Mouse (Mus musculus): Measurements from ENCODE around the gene Focad. TPM values are rescaled to one million over a fixed set of nuclear protein-coding genes. Genes with fewer than 3 reads are reported as not detected.

Gene Focad
- polyA plus RNA-seq, 1 experiment = 4.5 TPM

GRCm38 (mm10) chr4:88276058-88276734 is 181.8 kb downstream of the Focad start:
- WGBS = 83% methylated on average over 4 of the region's 4 CpGs
- DNase-seq (ENCODE audit: low read depth, low spot score) = no peak

DNA sequence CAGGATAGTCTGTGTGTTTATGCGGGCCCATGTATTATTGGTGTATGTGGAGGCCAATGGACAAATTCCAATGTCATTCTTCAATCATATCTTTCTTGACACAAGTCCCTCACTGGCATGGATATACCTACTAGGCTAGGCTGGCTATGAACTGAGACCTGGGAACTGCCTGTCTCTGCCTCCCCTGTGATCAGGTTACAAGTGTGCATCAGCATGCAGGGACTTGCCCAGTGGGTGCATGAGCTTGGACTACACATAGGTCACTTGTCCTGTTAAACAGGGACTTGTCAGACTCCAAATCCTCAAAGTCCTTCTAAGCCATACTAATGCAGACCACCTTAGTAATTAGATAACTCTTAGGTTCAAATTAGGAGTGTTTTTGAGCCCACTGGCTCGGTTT is 184.1 kb downstream of the Focad start:
- DNase-seq (ENCODE audit: low read depth, low spot score) = no peak
- WGBS = 93% methylated on average over 2 of the region's 2 CpGs

DNA sequence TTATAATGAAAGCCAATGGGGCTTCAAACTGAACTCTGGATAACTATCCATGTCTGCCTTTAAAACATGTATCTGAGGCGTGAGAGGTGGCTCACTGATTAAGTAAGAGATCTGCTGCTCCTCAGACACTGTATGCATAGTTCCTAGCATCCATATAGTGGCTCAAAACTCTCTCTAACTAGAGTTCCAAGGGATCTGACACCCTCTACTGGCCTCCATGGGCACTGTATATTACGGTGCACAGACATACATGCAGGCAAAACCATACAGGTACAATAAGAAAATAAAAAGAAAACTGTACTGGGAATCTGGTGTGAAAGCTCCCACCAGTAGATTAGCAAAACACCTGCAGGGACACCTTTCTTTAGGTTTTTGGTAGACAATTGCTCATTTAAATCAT is 186.1 kb downstream of the Focad start:
- no peak for DNase-seq (ENCODE audit: low read depth, low spot score)
- WGBS = 97% methylated on average over 2 of the region's 2 CpGs

DNA sequence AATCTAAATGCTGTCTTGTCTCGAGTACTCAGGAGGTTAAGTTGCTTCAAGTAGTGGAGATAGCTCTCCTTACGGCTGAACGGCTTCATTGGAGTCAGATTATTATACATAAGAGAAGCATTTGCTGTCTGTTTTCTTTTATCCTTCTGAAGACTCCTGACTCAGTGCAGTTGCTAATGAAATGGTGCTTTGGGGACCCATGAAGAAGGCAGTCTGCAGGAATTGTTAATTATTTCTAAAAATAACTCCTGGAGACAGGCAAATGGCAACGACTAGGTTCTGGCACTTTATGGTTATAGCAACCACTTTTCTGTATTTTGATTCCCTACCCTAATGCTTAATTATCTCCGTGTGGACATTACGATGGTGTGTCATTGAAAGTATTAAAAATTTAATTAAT is 201.1 kb downstream of the Focad start:
- DNase-seq (ENCODE audit: low read depth, low spot score) = no peak
- WGBS = 79% methylated on average over 6 of the region's 6 CpGs

DNA sequence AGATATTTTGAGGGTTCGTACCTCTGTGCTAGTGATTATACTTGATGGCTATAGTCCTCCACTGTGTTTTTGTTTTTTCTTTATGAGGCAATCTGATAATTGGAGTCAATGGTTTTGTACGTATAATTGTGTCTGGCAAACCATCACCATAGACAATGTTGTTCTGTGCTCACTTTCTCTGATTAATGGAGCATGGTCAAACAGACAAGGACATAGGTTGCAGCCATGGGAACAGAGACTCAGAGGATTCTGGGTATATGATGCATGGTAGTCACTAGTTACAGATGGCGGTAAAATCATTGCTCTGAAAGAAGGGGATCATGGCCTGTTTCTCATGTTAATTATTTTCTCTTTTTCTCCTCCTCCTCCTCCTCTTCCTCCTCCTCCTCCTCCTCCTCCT is 205.1 kb downstream of the Focad start:
- DNase-seq (ENCODE audit: low read depth, low spot score) = no peak
- WGBS = 89% methylated on average over 3 of the region's 3 CpGs

DNA sequence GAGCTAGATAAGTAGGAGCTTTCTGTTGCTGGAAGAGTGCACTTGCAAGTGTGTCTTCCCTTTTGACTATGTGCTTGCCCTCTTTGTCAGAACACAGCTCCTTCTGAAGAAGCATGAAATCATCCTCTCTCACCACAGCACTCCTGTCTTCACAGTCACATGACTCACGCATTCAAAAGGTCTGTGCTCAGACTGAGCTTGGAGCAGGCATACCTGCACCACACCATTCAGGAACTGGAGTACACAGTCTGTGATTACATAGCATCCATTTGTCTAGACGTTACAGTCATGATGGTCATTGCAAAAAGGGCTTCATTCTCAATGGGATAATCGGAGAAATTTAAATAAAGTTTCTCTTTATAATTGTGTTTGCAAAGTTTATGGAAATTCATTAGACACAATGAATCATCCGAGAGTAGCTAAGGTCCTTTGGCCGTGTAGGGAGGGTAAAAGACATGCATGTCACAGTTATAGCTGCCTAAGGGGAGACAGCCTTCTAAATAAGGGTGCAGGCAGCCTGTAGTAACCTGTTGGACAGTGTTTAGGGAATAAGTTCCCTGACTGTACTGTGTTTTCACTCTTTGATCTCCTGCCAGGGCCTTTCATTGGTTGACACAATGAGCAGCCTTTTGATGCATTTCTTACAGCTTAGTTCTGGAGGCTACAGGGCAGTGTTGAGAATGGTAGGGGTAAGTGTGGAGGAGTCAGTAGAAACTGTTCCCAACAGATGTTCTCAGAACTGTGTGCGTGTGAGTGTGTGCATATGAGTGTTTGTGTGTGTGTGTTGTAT is 206.6 kb downstream of the Focad start:
- 73% methylated on average over 6 of the region's 6 CpGs for WGBS
- no peak for DNase-seq (ENCODE audit: low read depth, low spot score)

DNA sequence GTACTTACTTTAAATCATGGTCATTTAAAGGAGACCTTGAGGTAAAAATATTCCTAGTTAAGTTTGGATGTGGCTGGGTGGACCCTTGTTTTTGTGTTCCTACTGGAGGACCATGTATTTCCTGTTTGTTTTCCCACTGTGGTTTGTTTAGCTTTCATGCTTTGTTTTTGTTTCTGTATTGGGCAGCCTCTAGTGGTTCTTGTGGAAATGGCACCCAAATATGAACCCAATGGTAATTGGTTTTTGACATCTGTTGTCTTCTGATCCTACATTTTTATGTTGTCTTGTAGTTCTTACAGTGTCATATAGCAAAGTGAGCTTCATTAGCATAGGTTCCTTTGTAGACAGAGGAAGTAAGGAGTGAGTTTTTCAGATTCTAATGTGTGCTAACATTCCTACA is 207.9 kb downstream of the Focad start:
- no peak for DNase-seq (ENCODE audit: low read depth, low spot score)

DNA sequence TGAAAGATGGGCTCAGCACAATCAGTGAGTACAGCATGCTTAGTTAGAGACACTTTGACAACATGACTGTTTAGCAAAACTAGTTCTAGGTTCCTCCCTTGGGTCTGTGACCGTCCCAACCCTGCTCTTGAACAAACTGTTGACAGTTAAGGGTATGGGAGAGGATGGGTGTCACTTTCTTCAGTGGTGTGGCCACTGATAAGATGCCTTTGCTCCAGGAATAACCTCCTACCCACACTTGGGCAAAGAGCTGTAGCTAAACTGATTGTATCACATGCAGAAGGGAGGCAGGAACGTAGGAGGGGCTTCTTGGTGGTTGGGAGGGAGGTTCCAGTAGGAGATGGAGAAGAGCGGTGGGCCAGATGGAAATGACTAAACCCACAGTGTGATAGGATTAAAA is 213.3 kb downstream of the Focad start:
- 95% methylated on average over 3 of the region's 3 CpGs for WGBS
- no peak for DNase-seq (ENCODE audit: low read depth, low spot score)

- DNase-seq (ENCODE audit: low read depth, low spot score) = no peak
- WGBS = 90% methylated on average over 10 of the region's 10 CpGs
These were observed 214.1 kb downstream of the Focad start for GRCm38 (mm10) chr4:88308342-88309116.

GRCm38 (mm10) chr4:88309676-88310075 is 215.2 kb downstream of the Focad start:
- 53% methylated on average over 2 of the region's 2 CpGs for WGBS
- peak; percentile 1 for DNase-seq (ENCODE audit: low read depth, low spot score)

DNA sequence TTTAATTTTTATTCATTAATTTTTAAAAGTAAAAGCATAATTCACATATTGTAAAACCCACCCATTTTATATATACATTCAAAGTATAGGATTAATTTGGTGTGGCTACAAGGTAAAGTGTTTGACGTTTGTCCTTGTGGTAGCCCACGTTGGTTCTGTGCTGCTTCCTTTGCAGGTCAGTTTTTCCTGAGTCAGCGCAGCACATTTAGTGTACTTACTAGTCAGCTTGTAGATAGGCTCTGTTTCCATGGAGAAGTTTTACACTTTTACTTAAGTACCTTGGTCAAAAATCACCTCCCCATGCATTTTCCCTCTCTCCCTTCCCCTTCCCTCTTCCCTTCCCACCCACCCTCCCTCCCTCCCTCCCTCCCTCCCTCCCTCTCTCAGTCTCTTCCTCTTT is 220.5 kb downstream of the Focad start:
- DNase-seq (ENCODE audit: low read depth, low spot score) = no peak
- WGBS = 76% methylated on average over 3 of the region's 3 CpGs

DNA sequence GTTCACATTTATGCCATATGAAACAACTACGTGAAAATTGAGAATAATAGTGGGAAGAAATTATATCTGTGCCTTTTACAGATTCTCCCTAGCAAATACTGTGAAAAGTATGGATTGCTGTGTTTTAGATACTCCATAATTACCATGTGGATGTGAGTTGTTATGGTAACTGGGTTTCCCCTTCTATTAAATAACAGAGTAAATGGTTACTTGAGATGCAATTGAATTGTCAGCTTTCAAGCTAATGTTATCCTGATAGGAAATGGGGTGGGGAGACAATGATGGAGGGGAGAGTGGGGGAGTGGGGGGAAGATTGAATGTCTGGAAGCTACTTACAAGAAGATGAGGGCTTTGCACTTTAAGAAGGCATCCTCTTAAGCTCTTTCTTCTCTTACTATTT is 225.6 kb downstream of the Focad start:
- WGBS = 87% methylated on average over 1 of the region's 1 CpGs
- DNase-seq (ENCODE audit: low read depth, low spot score) = no peak

DNA sequence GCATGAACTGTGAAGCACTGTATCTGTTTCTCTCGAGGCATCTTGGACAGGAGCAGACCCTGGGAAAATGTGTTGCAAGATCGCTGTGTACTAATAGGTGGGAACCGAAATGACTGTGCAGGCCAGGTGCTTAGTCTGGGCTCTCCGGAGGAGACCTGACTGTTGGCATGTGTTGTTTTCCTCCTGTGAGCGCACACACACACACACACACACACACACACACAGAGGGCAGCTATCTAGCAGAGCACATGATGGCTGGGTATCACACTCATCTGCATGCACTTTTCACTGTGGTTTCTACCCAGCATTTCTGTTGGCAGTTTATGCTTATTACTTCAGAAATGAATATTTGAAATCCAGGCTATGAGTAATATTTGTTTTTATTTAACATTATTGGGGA is 231.0 kb downstream of the Focad start:
- no peak for DNase-seq (ENCODE audit: low read depth, low spot score)
- WGBS = 89% methylated on average over 5 of the region's 5 CpGs

DNA sequence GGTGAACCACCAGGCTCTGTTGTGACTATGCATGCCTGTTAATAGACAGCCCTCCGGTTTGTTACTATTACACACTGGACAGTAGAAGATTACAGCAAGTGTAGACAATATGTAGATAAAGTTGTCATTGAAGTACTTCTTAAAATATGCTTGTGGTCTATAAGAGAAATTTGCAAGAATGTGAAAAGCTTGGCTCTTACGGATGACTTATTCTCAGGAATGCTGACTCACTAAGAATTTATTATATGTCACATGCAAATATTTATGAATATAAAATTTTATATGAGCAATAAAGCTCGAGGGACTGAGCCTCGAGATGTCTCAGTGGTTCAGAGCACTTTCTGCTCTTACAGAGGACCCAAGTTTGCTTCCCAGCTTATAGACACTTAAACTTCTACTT is 240.1 kb downstream of the Focad start:
- WGBS = 29% methylated on average over 4 of the region's 4 CpGs
- DNase-seq (ENCODE audit: low read depth, low spot score) = no peak

DNA sequence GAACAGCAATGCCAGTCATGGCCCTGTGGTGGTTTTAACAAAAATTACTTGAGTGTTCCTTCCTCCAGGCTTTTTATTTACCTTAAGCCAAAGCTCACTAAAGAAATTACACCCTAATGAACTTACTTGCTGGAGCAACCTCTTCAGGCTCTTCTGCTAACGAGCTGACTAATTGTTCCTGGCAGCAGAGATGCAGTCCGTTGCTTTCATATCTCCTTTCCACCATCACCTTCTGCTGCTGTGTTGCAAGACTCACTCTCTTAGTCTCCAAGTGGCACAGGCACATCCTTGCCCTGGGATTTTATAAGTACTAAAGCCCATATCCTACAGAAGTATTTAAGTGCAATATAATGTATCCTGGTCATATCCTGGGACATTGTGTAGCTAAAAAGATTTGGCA is 242.3 kb downstream of the Focad start:
- 69% methylated on average over 2 of the region's 2 CpGs for WGBS

GRCm38 (mm10) chr4:88337365-88337764 is 242.9 kb downstream of the Focad start:
- WGBS = 18% methylated on average over 2 of the region's 2 CpGs
- DNase-seq (ENCODE audit: low read depth, low spot score) = no peak

More for the DNA sequence above, 242.3 kb downstream of the Focad start:
- no peak for DNase-seq (ENCODE audit: low read depth, low spot score)

GRCm38 (mm10) chr4:88338130-88338529 is 243.7 kb downstream of the Focad start:
- DNase-seq (ENCODE audit: low read depth, low spot score) = no peak
- 91% methylated on average over 5 of the region's 5 CpGs for WGBS

DNA sequence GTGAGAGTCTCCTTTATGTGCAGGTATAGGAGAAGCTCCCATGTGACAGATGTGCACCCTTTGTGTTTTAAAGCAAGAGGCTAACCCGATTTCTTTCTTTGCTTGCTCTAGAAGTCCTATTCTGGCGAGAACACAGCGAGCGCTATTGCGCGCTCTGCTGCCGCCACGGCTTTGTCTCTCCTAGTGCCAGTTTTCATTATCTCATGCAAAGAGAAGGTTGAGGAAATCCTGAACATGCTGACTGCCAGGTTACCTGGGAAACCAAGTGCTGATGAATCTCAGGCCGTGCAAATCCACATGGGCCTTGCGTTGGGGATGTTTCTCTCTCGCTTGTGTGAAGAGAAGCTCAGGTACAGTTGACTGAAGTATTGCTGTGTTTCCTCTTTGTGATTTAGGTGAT is 250.0 kb downstream of the Focad start:
- 93% methylated on average over 11 of the region's 11 CpGs for WGBS

DNA sequence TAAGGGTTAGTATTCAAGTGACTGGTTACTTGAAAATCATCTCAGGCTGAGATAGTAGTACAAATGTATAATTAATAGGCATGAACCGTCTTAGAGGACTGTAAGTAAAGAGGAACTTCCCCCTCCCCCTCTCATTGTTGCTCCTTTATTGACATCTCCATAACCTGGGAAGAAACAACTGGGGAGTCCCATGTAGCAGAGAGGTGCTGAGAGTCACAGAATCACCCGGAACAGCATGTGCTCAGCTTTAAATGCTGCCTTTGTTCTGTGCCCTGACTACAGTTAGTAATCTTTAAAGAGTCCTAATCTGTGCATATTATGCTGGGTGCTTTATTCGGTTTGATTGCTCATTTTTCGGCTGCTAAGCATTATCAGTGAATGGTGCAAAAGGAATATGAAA is 250.6 kb downstream of the Focad start:
- WGBS = 80% methylated on average over 4 of the region's 4 CpGs
- no peak for DNase-seq (ENCODE audit: low read depth, low spot score)

More for the DNA sequence above, 250.0 kb downstream of the Focad start:
- DNase-seq (ENCODE audit: low read depth, low spot score) = no peak

DNA sequence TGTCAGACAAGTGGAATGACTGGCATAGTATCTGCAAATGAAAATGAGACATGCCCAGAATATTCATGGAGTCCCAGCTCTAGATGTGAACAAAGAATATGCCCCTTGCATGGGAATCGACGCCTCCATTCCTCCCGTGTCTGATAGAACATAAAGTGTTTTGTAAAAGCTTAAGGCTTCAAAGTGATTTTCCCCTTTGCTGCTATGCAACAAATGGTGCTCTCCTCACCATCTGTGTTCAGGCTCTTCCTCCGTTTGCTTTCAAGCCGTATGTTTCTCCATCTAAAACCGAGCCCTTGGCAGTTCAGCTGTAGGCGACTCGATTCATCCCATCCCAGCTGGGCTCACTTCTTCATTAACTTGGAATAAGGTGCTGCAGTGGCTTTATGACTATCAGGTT is 251.5 kb downstream of the Focad start:
- WGBS = 87% methylated on average over 8 of the region's 8 CpGs
- DNase-seq (ENCODE audit: low read depth, low spot score) = no peak

DNA sequence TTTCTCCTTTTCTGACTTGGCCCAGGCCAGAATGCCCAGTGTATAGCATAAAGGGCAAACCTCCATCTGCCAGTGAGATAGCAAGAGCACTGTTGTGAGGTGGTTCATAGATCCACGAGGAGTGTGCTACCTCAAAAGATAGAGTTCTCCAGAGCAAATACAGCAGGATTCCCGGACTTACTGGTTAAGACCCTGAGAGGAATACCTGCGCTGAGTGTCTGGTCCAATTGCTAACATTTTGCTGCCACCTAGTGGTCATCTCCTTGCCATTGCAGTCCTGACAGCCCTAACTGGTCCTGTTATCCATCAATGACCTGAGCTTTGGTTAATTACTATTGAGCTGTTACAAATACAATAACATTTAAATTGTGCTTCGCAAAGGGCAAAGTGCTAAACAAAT is 256.5 kb downstream of the Focad start:
- 2% methylated on average over 4 of the region's 4 CpGs for WGBS
- DNase-seq (ENCODE audit: low read depth, low spot score) = peak; percentile 38
